Mouse (Mus musculus): ENCODE results near the gene C8b.

- TF ChIP-seq CTCF (IDR thresholded peaks at IDR 0.05; ENCODE audit: low read depth, low read length), result no peak
- TF ChIP-seq POLR2A (IDR thresholded peaks at IDR 0.05; ENCODE audit: extremely low read depth, insufficient read depth, low read length), result no peak
Observed at GRCm38 (mm10) chr4:104770331-104770730, 4.2 kb downstream of the C8b start.

All from liver, adult 2 months (tissue).